28 mouse cellular contexts compared by ENCODE assay signal in genomic region chr6:92316781-92317180, GRCm38 (mm10).
"Had no signal": no experiment of that assay in that cellular context is flagged by ENCODE, and none has a peak within 500 bp of the region (broad histone marks: within the 10 kb centered on the region; RNA-seq: fewer than 3 reads in every experiment).

No protein-coding gene starts in this region.

- H3K9ac ChIP-seq: embryonic facial prominence, embryonic 12.5 days; embryonic facial prominence, embryonic 13.5 days; embryonic facial prominence, embryonic 15.5 days; forebrain, embryonic 12.5 days; forebrain, embryonic 13.5 days; forebrain, embryonic 15.5 days; forebrain, postnatal 0 days had no signal

- H3K36me3 ChIP-seq: embryonic facial prominence, embryonic 10.5 days; embryonic facial prominence, embryonic 12.5 days; embryonic facial prominence, embryonic 13.5 days; embryonic facial prominence, embryonic 15.5 days; forebrain, embryonic 10.5 days; forebrain, embryonic 12.5 days; forebrain, embryonic 15.5 days had no signal

- H3K27ac ChIP-seq: embryonic facial prominence, embryonic 10.5 days; embryonic facial prominence, embryonic 12.5 days; embryonic facial prominence, embryonic 13.5 days; embryonic facial prominence, embryonic 15.5 days; forebrain, embryonic 10.5 days; forebrain, embryonic 12.5 days; forebrain, embryonic 13.5 days; forebrain, embryonic 15.5 days; gastrocnemius, adult 2 months had no signal

- DNase-seq: cerebellum, adult 18-20 months; cerebellum, adult 2 months; cerebellum, adult 8-10 months; cerebellum, adult 9-10 months; cerebellum, adult 9-11 months; cerebellum, postnatal 10 days; cerebellum, postnatal 14 days; cerebellum, postnatal 25 days; cerebellum, postnatal 36 days; embryo, embryonic 11 days; forebrain, postnatal 0 days; gastrocnemius, adult 2 months; gastrocnemius, postnatal 10 days; gastrocnemius, postnatal 14 days; gastrocnemius, postnatal 25 days; gastrocnemius, postnatal 36 days; heart, adult 11 months had no signal

- H3K27me3 ChIP-seq: embryonic facial prominence, embryonic 12.5 days; embryonic facial prominence, embryonic 13.5 days; embryonic facial prominence, embryonic 15.5 days; forebrain, embryonic 12.5 days; forebrain, embryonic 13.5 days; forebrain, embryonic 15.5 days had no signal

- H3K9me3 ChIP-seq: embryonic facial prominence, embryonic 10.5 days; embryonic facial prominence, embryonic 12.5 days; embryonic facial prominence, embryonic 13.5 days; embryonic facial prominence, embryonic 15.5 days; forebrain, embryonic 10.5 days; forebrain, embryonic 12.5 days; forebrain, embryonic 13.5 days; forebrain, embryonic 15.5 days had no signal

- ATAC-seq: forebrain, embryonic 13.5 days; forebrain, embryonic 14.5 days; forebrain, embryonic 15.5 days; forebrain, embryonic 16.5 days; forebrain, postnatal 0 days had no signal

- H3K4me2 ChIP-seq: embryonic facial prominence, embryonic 12.5 days; embryonic facial prominence, embryonic 13.5 days; embryonic facial prominence, embryonic 15.5 days; forebrain, embryonic 12.5 days; forebrain, embryonic 13.5 days; forebrain, embryonic 15.5 days had no signal

- H3K4me1 ChIP-seq: embryonic facial prominence, embryonic 10.5 days; embryonic facial prominence, embryonic 12.5 days; embryonic facial prominence, embryonic 13.5 days; embryonic facial prominence, embryonic 15.5 days; forebrain, embryonic 10.5 days; forebrain, embryonic 12.5 days; forebrain, embryonic 13.5 days; forebrain, embryonic 15.5 days had no signal

- H3K4me3 ChIP-seq: embryonic facial prominence, embryonic 10.5 days; embryonic facial prominence, embryonic 12.5 days; embryonic facial prominence, embryonic 13.5 days; embryonic facial prominence, embryonic 15.5 days; erythroblast, embryonic 14.5 days; forebrain, embryonic 10.5 days; forebrain, embryonic 12.5 days; forebrain, embryonic 13.5 days; forebrain, embryonic 15.5 days; gastrocnemius, adult 2 months had no signal
